Mouse (Mus musculus) small intestine, adult 2 months (tissue): ENCODE measurements around the gene Prrt3.

Experiments used
- CTCF ChIP-seq: fragments of 200-500 bp; IDR thresholded peaks from 2 replicates; pipeline ENCODE4 v1.5.1; 2012; ENCODE audit warnings: low read depth, mild to moderate bottlenecking, control low read depth, inconsistent platforms, low read length, moderate library complexity, mixed read lengths; ENCODE audit not compliant: insufficient replicate concordance, insufficient read length; ENCODE audit errors: extremely low read depth
- POLR2A ChIP-seq: fragments of 200-500 bp; IDR thresholded peaks from 2 replicates; pipeline ENCODE4 v1.6.1; 2012; ENCODE audit warnings: low read depth, mild to moderate bottlenecking, control low read depth, inconsistent platforms, low read length, moderate library complexity

DNA sequence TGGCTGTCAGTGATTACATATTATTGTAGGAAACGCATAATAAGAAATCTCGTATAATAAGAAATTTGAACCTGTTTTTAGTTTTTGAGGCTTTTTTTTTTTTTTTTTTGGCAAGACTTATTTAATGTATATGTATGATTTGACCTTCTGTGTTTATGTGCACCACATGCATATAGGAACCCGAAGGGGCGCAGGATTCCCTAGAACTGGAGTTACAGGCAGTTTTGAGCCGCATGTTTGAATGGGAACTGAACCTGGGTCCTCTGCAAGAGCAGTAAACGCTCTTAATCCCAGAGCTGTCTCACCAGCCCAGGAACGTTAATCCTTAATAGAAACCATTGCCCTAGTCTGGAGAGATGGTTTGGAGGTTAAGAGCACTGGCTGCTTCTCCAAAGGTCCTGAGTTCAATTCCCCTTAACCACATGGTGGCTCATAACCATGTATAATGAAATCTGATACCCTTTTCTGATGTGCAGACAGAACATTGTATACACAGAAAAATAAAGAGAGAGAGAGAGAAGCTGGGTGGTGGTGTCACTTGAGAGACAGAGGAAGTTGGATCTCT lies 30.2 kb upstream of the Prrt3 start:
- TF ChIP-seq POLR2A (no peak), CTCF (no peak)
